Mouse (Mus musculus): ENCODE data around the gene Abhd17b.
"Not testable (repeated sequence)": the region's sequence is repeated elsewhere in the genome, so short reads cannot be mapped to it uniquely, and the experiment has no call there.

- TF ChIP-seq CTCF (conservative IDR thresholded peaks at IDR 0.05 in 1 of 2, IDR thresholded peaks at IDR 0.05 in 1 of 2; ENCODE audit: low read depth in 2 of 2, low read length in 2 of 2); ELF1 (IDR thresholded peaks at IDR 0.05; ENCODE audit: low read depth, low read length); POLR2A (IDR thresholded peaks at IDR 0.05; ENCODE audit: low read depth, low read length); EP300 (IDR thresholded peaks at IDR 0.05; ENCODE audit: low read length); UBTF (IDR thresholded peaks at IDR 0.05; ENCODE audit: low read depth, low read length); ZNF384 (IDR thresholded peaks at IDR 0.05; ENCODE audit: low read depth, low read length); POLR2AphosphoS2 (IDR thresholded peaks at IDR 0.05; ENCODE audit: low read depth, low read length); MAZ (IDR thresholded peaks at IDR 0.05; ENCODE audit: low read depth, low read length); MEF2A (IDR thresholded peaks at IDR 0.05; ENCODE audit: borderline replicate concordance, low read depth, low read length); RCOR1 (conservative IDR thresholded peaks at IDR 0.05; ENCODE audit: low read depth, low read length): not testable (repeated sequence)
Observed at GRCm38 (mm10) chr19:21723280-21723679, 70.3 kb downstream of the Abhd17b start.
